Mouse (Mus musculus) megakaryocyte-erythroid progenitor cell, adult 5-6 weeks (primary cell): ENCODE data around the gene 4930513O06Rik. TPM values are rescaled to one million over a fixed set of nuclear protein-coding genes. Genes with fewer than 3 reads are reported as not detected.

Experiments used
- ATAC-seq: replicated peaks from 2 replicates; pipeline ENCODE4 v1.8.0; 2016; ENCODE audit warnings: mild to moderate bottlenecking, inconsistent platforms; ENCODE audit not compliant: severe bottlenecking, poor library complexity, low FRiP score, low TSS enrichment
- total RNA-seq, 2 experiments: library from RNA; stranded (forward) in 1 of 2; stranded (reverse) in 1 of 2; fragments of 200-1000, 215-1000 nt in 1 of 2; fragments of >200 nt in 1 of 2; fragmentation: Nextera tagmentation in 1 of 2; gene quantifications; 2 replicates each; pipeline ENCODE4 v1.2.3; 2014 to 2017

Gene 4930513O06Rik
- total RNA-seq (2014; fragmentation: Nextera tagmentation): not detected in 2 replicates
- total RNA-seq (2017): not detected in 2 replicates

DNA sequence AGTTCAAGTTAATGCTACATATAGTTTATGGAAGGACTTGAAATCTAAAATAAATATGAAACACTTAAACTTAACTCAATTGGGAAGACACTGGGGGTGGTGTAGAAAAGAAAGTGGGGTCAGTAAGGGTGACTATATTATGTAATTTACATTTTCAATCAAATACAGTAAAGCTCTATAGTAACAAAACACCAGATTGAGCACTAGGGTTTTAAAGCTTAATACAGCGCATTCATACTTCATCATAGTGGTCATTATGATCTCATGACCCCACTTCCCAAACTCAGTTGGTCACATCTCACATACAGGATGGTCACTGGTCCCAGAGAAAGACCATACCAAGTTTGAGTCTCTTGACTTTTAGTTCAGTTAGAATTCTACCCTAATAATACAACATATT is at the start of gene 4930513O06Rik:
Gene 4930513O06Rik, plus strand, starts transcription at position 301 of the 400 bp plus-strand sequence.
- no peak for ATAC-seq

DNA sequence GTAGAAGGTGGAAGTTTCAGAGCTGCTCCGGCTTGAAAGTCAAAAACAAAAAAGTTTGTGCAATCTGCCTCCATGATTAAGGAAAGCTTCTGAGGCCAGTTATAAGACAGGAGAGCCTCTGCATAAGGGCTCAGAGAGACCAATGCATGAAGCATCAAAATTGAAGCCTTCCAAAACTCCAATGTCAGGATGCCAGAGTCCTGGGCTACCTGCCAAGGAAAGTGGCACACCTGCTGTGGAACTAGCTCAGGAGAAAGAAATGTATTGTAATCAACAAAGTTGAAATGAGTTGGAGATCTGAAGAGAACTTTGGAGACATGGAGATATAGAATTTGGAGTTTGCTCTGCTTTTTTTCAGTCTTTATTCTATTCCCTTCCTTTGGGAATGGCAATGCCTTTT is 48.4 kb upstream of the 4930513O06Rik start:
- no peak for ATAC-seq

DNA sequence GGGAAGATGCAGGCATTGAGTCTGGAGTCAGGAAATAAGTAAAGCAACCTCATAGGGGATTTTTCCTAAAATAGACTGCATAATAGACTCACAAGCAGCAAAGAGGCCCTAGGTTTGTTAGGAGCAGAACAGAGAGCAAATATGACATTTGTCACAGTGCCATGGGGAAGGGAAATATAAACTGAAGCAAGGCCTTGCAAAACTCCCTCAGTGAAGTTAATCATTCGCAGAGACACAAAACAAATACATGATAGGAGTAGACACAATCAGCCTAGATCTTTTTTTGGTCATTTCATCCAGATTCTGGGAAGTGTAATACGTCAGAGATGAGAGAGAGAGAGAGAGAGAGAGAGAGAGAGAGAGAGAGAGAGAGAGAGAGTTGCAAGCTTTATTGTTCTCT is 46.7 kb upstream of the 4930513O06Rik start:
- no peak for ATAC-seq

DNA sequence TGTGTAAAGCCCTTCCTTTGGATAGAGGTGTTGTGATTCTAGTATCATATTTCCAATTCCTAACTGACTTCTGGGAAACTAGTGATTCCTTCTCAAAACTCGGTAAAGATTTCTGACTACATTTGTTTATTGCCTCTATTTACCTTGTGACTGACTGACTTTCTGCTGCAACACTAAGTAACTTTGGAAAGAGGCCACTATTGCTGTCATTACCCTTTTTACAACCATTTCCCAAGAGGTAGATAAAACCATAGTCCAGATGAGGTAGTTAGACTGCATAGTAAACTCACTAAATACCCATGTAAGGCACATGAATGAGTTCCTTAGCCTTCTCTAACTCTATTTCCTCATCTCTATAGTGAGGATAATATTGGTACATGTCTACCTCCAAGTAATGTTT is 44.9 kb upstream of the 4930513O06Rik start:
- ATAC-seq: no peak

DNA sequence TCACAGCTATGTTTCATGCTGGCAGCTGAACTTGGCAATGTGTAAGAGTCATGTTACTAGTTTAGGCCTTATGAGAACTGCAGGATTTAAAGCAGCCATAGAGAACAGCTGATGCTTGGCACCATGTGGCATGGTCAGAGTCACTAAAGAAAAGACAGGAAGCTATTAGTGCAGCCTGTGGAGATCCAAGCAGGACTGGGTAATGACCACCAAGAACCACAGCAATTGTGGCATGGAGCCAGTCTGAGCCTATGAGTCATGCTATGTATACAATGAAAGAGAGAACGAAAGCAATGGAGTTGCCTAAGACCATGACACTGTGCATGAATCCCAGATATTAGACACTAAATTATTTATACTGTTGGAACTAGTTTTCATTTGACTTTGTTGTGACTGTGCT is 34.1 kb upstream of the 4930513O06Rik start:
- ATAC-seq: no peak

DNA sequence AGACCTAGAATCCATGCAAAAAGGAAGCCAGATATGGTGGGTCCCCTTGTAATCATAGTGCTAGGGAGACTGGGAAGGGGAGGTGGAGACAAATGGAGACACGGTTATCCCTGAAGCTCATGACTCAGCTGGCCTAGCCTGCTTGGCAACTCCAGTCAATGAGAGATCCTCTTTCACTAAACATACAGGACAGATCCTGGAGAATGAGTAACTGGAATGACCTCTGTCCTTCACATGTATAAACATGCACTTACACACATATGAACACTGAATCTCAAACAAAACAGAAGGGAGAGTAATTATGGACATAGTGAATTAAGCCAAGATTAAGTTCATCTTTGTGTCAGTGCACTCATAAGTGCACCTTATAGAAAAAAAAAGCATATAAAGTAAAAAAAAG is 32.9 kb upstream of the 4930513O06Rik start:
- ATAC-seq: no peak

DNA sequence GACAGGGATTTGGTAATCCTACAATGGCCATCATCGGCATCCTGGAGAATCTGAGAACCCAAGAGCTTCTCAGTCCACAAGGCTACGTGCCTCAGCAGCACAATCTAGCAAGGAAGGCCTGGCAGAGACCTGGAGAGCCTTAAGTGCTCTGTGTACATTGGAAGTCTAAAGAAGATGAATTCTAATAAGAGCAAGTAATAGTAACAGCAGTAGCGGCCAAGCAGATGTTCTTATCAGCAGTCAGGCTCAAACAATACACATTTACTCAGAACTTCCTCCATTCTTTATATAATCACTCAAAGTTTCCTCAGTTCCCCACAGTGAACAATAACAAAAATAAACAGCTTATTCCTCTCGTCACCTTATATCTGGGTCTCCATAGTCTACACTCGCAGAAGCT is 22.0 kb upstream of the 4930513O06Rik start:
- ATAC-seq: no peak

DNA sequence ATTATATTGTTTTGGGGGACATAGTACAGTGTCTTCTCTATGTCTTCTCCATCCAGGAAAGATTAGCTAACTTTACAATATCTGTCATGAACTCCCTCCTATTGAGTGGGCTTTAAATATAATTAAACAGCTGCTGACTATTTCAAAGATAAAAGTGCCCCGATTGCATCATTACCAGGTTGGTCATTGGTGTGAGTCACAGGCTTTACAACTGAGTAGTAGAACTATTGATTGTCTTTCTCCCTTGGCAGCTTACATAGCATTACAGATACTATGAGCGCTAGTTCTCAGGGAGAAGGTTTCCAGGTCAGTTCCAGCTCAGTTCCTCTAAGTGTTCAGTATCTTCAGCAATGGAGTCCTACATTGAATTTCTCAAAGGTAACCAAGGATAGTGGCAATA is 7.5 kb upstream of the 4930513O06Rik start:
- ATAC-seq: no peak

DNA sequence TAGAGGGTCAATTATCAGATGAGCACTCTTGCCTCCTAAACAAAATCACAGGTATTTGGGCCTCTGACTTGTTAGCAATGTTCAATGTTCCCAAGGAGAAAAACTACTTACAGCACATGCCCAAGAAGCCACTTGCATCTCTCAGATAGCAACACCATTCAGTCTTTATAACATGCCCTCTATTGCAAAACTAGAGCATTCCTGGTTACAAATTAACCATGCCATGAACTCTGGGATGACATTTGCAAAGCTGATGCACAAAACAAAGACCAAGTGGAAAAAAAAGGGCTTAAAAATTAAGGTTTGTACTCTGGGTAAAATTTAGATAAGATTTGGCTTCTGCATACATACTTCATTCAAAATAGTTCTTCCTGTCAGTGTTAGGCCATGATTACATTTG is 966 bp upstream of the 4930513O06Rik start, which contains the start of gene Serpina7:
Gene Serpina7, minus strand, starts transcription at position 160 of the 400 bp plus-strand sequence.
- no peak for ATAC-seq

DNA sequence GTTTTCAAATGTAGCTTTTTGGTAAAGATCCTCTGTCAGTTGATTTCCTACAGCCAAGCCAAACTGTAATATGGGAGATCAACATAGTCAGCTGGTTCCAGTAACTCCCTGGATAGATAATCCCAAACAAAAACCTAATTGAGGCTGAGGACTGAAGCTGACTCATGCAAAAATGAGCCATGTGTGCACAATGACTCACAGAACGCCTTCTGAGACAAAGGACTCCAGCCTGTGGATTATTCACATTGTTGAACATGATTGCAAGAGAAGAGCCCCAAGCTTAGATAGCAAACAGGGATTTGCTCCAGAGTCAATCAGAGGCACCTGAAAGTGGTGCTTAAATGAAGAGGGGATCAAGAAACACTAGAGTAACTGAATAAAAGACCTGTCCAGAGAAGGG is 11.2 kb downstream of the 4930513O06Rik start:
- ATAC-seq: no peak

DNA sequence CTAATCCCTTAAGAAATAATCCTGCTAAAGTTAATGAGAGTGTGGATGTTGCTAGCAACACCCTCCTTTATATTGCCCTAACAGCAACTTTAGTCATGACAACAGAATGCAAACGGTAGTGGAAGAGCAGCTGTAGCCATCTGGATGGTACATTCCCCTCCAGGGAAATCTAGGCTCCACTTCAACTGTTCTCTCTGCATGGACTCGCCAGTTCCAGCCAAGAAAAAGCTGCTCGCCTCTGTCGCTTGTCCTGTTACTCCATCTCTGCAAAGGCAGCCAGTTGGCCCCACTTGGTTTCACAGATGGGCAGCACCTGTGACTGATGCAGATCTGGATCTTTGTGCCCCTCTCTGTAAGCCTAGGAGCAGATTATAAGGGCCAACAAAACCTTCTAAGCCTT is 48.0 kb downstream of the 4930513O06Rik start:
- no peak for ATAC-seq

Other genes with a start within 250 kb of the 4930513O06Rik start
- gene Nrk, start 171.8 kb upstream of the 4930513O06Rik start, total RNA-seq (2014; fragmentation: Nextera tagmentation): not detected in 2 replicates
- not detected in 2 replicates for gene Nrk, start 171.8 kb upstream of the 4930513O06Rik start, total RNA-seq (2017)
- not detected in 2 replicates for gene Serpina7, start 1.0 kb upstream of the 4930513O06Rik start, total RNA-seq (2014; fragmentation: Nextera tagmentation)
- not detected in 2 replicates for gene Serpina7, start 1.0 kb upstream of the 4930513O06Rik start, total RNA-seq (2017)
- gene 4933428M09Rik, start 93.0 kb downstream of the 4930513O06Rik start, total RNA-seq (2014; fragmentation: Nextera tagmentation): not detected in 2 replicates
- gene 4933428M09Rik, start 93.0 kb downstream of the 4930513O06Rik start, total RNA-seq (2017): not detected in 2 replicates
- 0.40 TPM in 1 of 2 replicates, not detected in the other for gene Mum1l1, start 123.8 kb downstream of the 4930513O06Rik start, total RNA-seq (2014; fragmentation: Nextera tagmentation)
- 0.19 TPM in 1 of 2 replicates, not detected in the other for gene Mum1l1, start 123.8 kb downstream of the 4930513O06Rik start, total RNA-seq (2017)
- 0.52 TPM in 1 of 2 replicates, not detected in the other for gene Trap1a, start 247.4 kb downstream of the 4930513O06Rik start, total RNA-seq (2014; fragmentation: Nextera tagmentation)
- not detected in 2 replicates for gene Trap1a, start 247.4 kb downstream of the 4930513O06Rik start, total RNA-seq (2017)